Mouse (Mus musculus) forebrain, postnatal 0 days (tissue): ENCODE data around the gene Abcc10. TPM values are rescaled to one million over a fixed set of nuclear protein-coding genes. Genes with fewer than 3 reads are reported as not detected.

Source experiments
- ATAC-seq: fragments of 200-750 bp; cut with Nextera tagmentation; 2 replicates; pipeline ENCODE4 v1.8.0; 2017; ENCODE audit warnings: mild to moderate bottlenecking, moderate library complexity
- DNase-seq: peaks from one replicate; pipeline ENCODE4 v3.0.0-alpha.2; 2015
- H3K27ac ChIP-seq: fragments of 300-500 bp; sonication (generic); 2 replicates; pipeline ENCODE4 v1.5.1; 2014; ENCODE audit warnings: low read depth, mild to moderate bottlenecking, antibody characterized with exemption, low read length, moderate library complexity, mixed read lengths
- H3K27me3 ChIP-seq: fragments of 300-500 bp; sonication (generic); 2 replicates; pipeline ENCODE4 v1.6.1; 2014; ENCODE audit warnings: mild to moderate bottlenecking, low read length, mixed read lengths; ENCODE audit not compliant: insufficient read depth
- H3K36me3 ChIP-seq: fragments of 300-500 bp; sonication (generic); 2 replicates; pipeline ENCODE4 v1.6.1; 2014; ENCODE audit warnings: mild to moderate bottlenecking, moderate library complexity; ENCODE audit not compliant: insufficient read depth
- H3K4me1 ChIP-seq: fragments of 300-500 bp; sonication (generic); 2 replicates; pipeline ENCODE4 v1.6.1; 2014; ENCODE audit warnings: antibody characterized with exemption; ENCODE audit not compliant: insufficient read depth
- H3K4me2 ChIP-seq: fragments of 300-500 bp; sonication (generic); 2 replicates; pipeline ENCODE4 v1.6.1; 2014; ENCODE audit warnings: low read depth, mild to moderate bottlenecking, moderate library complexity
- H3K4me3 ChIP-seq: fragments of 300-500 bp; sonication (generic); 2 replicates; pipeline ENCODE4 v1.5.1; 2014; ENCODE audit warnings: low read depth, low read length, mixed read lengths
- H3K9ac ChIP-seq: fragments of 300-500 bp; sonication (generic); 2 replicates; pipeline ENCODE4 v1.6.1; 2014; ENCODE audit warnings: mild to moderate bottlenecking
- H3K9me3 ChIP-seq: fragments of 300-500 bp; sonication (generic); 2 replicates; pipeline ENCODE4 v1.6.1; 2016; ENCODE audit warnings: low read length
- CTCF ChIP-seq: sonication (generic); IDR thresholded peaks from 2 replicates; pipeline ENCODE4 v1.5.1; 2016; ENCODE audit warnings: antibody characterized with exemption, control low read depth, low read depth
- WGBS: fragments of 180-500 bp; shearing (Covaris S2); extraction: QIAGEN DNeasy Blood & Tissue Kit; methylation state at CpG from one replicate; pipeline ENCODE4 v1.1.7; 2014; 5-methylcytosine and 5-hydroxymethylcytosine counted together
- polyA plus RNA-seq: library from polyadenylated mRNA; unstranded; fragments of >200 nt; fragmentation: Nextera tagmentation; extraction: Ambion mirVana; gene quantifications from 2 replicates; pipeline ENCODE4 v1.2.1, GENCODE M21; 2015
- total RNA-seq: library from RNA; depleted of rRNA; stranded (reverse); fragments of >200 nt; gene quantifications from 2 replicates; pipeline ENCODE4 v1.2.3, GENCODE M21; 2014

Abcc10 gene
- total and polyA plus RNA-seq, 2 experiments from 2014 or later, result 5.0 to 8.3 TPM

DNA sequence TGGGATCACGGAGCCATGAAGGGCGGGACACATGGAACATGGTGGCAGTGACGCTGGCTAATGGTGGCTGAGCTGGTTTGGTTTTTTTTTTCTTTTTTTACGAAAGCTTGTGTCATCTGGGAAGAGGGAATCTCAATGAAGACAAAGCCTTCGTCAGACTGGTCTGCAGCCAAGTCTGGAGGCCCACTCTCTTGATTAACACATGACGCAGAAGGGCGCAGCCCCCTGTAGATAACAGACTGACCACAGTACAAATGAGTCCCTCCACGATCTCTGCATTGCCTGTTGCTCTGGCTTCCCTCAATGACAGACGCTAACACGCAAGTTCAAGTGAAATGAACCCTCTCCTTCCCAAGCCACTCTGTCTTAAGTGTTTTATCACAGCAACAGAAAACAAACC is 52.6 kb downstream of the Abcc10 start:
- H3K9ac ChIP-seq, result no peak overlapping the region
- no peak for TF ChIP-seq CTCF
- H3K4me1 ChIP-seq, result no peaks in the 10 kb centered on the region
- no peak overlapping the region for H3K4me3 ChIP-seq
- ATAC-seq (no peak), DNase-seq (no peak)
- H3K9me3 ChIP-seq, result no peaks in the 10 kb centered on the region
- no peaks in the 10 kb centered on the region for H3K27me3 ChIP-seq
- WGBS, result 93% methylated on average over 10 of the region's 10 CpGs
- H3K36me3 ChIP-seq, result peaks cover 12% of the 10 kb centered on the region; the same call in 1 of the 2 replicates
- no peak overlapping the region for H3K4me2 ChIP-seq
- no peak overlapping the region for H3K27ac ChIP-seq

- WGBS, result 85% methylated on average over 6 of the region's 6 CpGs
- Histone ChIP-seq H3K9me3 (no peaks in the 10 kb centered on the region), H3K27me3 (no peaks in the 10 kb centered on the region), H3K36me3 (peaks cover 12% of the 10 kb centered on the region; the same call in 1 of the 2 replicates), H3K27ac (no peak overlapping the region), H3K9ac (no peak overlapping the region), H3K4me1 (no peaks in the 10 kb centered on the region), H3K4me2 (no peak overlapping the region), H3K4me3 (no peak overlapping the region)
- ATAC-seq (no peak), DNase-seq (no peak)
- TF ChIP-seq CTCF, result no peak
Measured at GRCm38 (mm10) chr17:46275034-46275433, 53.1 kb downstream of the Abcc10 start.

DNA sequence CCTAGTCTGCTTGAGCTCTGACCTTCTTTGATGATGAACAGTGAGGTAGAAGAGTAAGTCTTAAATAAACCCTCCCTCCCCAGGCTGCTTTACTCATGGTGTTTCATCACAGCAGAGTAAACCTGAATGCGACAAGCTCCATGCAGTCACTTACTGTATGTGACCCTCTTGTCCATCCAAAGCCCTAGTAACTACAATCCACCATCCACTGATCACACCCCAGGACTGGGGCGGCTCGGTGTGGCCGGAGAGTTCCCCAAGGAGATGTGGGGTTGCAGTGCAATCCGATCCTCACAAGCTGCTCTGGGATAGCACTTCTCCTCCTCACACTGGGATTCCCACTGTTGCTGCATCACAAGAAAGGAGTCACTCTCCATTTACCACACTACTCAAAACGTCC is 53.7 kb downstream of the Abcc10 start:
- H3K4me1 ChIP-seq, result no peaks in the 10 kb centered on the region
- no peaks in the 10 kb centered on the region for H3K27me3 ChIP-seq
- H3K9me3 ChIP-seq, result no peaks in the 10 kb centered on the region
- no peak for ATAC-seq
- no peak for DNase-seq
- peaks cover 12% of the 10 kb centered on the region; the same call in 1 of the 2 replicates for H3K36me3 ChIP-seq
- no peak for TF ChIP-seq CTCF
- 75% methylated on average over 6 of the region's 6 CpGs for WGBS
- no peak overlapping the region for H3K4me2 ChIP-seq
- no peak overlapping the region for H3K27ac ChIP-seq
- no peak overlapping the region for H3K4me3 ChIP-seq
- H3K9ac ChIP-seq, result no peak overlapping the region

- no peak for ATAC-seq
- 70% methylated on average over 1 of the region's 1 CpGs for WGBS
- no peak overlapping the region for H3K27ac ChIP-seq
Measured at GRCm38 (mm10) chr17:46273803-46274236, 54.3 kb downstream of the Abcc10 start.

GRCm38 (mm10) chr17:46272675-46273074 is 55.5 kb downstream of the Abcc10 start:
- no peaks in the 10 kb centered on the region for H3K4me1 ChIP-seq
- TF ChIP-seq CTCF, result no peak
- no peak overlapping the region for H3K4me2 ChIP-seq
- no peaks in the 10 kb centered on the region for H3K27me3 ChIP-seq
- H3K27ac ChIP-seq, result no peak overlapping the region
- peaks cover 7% of the 10 kb centered on the region; the same call in 1 of the 2 replicates for H3K36me3 ChIP-seq
- ATAC-seq (no peak), DNase-seq (no peak)
- H3K9ac ChIP-seq, result no peak overlapping the region
- WGBS, result 92% methylated on average over 5 of the region's 5 CpGs
- H3K4me3 ChIP-seq, result no peak overlapping the region
- no peaks in the 10 kb centered on the region for H3K9me3 ChIP-seq

More at GRCm38 (mm10) chr17:46273803-46274236, 54.3 kb downstream of the Abcc10 start:
- Histone ChIP-seq H3K27me3 (no peaks in the 10 kb centered on the region), H3K4me1 (no peaks in the 10 kb centered on the region), H3K4me2 (no peak overlapping the region), H3K9ac (no peak overlapping the region), H3K9me3 (no peaks in the 10 kb centered on the region), H3K4me3 (no peak overlapping the region), H3K36me3 (peaks cover 12% of the 10 kb centered on the region; the same call in 1 of the 2 replicates)
- TF ChIP-seq CTCF, result no peak
- no peak for DNase-seq

- WGBS, result 81% methylated on average over 2 of the region's 2 CpGs
- Histone ChIP-seq H3K9ac (no peak overlapping the region), H3K4me3 (no peak overlapping the region), H3K4me2 (no peak overlapping the region), H3K27me3 (no peaks in the 10 kb centered on the region), H3K27ac (no peak overlapping the region), H3K36me3 (peaks cover 7% of the 10 kb centered on the region; the same call in 1 of the 2 replicates), H3K9me3 (no peaks in the 10 kb centered on the region), H3K4me1 (no peaks in the 10 kb centered on the region)
- ATAC-seq (no peak), DNase-seq (no peak)
- TF ChIP-seq CTCF, result no peak
Measured at GRCm38 (mm10) chr17:46272058-46272457, 56.1 kb downstream of the Abcc10 start.

GRCm38 (mm10) chr17:46269771-46270534 is 58.2 kb downstream of the Abcc10 start:
- H3K4me2 ChIP-seq, result no peak overlapping the region

More at GRCm38 (mm10) chr17:46269771-46270534, 58.2 kb downstream of the Abcc10 start:
- H3K27ac ChIP-seq, result no peak overlapping the region
- H3K27me3 ChIP-seq, result no peaks in the 10 kb centered on the region
- no peak; the same call in 1 of the 2 replicates for ATAC-seq
- 79% methylated on average over 19 of the region's 19 CpGs for WGBS
- DNase-seq, result no peak
- no peaks in the 10 kb centered on the region for H3K4me1 ChIP-seq
- H3K9me3 ChIP-seq, result no peaks in the 10 kb centered on the region
- H3K4me3 ChIP-seq, result no peak overlapping the region
- peaks cover 7% of the 10 kb centered on the region; the same call in 1 of the 2 replicates for H3K36me3 ChIP-seq
- TF ChIP-seq CTCF, result no peak
- H3K9ac ChIP-seq, result no peak overlapping the region
